ENCODE assay signal across 17 mouse cellular contexts in the genomic region with DNA sequence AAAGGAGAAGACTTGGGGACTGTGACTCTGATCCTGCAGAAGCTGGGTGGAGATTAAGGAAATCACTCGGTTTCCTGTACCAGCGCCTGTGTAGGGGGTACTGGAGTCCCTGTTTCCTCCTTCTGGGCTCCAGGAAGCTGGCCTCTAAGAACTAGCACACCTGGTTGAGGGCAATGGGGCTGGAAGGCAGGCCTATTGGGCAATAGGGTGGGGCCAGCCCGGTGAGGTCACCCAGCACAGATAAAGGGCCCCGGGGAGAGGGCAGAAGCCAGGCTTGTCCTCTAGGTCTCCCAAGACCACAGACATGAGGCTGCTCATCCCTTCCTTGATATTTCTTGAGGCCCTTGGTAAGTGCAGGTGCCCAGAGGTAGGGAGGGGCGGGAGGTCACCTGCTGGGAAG. TPM values are rescaled to one million over a fixed set of nuclear protein-coding genes. Genes with fewer than 3 reads are reported as not detected.
A peak's percentile ranks its signal among the peaks of the same experiment; 100 is the strongest.
DNase-seq lines count a peak whose midpoint lies in the region; ATAC-seq lines count a peak whose summit lies in the region.
"Had no signal": no experiment of that assay in that cellular context is flagged by ENCODE, and none has a peak within 500 bp of the region (broad histone marks: within the 10 kb centered on the region; RNA-seq: fewer than 3 reads in every experiment).

Gene Ltf, plus strand, starts transcription at position 250 of the 400 bp plus-strand sequence.

- H3K9me3 ChIP-seq in midbrain, embryonic 10.5 days (replicated peaks), result no peaks in the 10 kb centered on the region
- no peaks in the 10 kb centered on the region for H3K9me3 ChIP-seq in midbrain, embryonic 14.5 days (ENCODE audit: control insufficient read depth, low read length)
- H3K9me3 ChIP-seq in liver, embryonic 15.5 days (replicated peaks), result no peaks in the 10 kb centered on the region
- no peaks in the 10 kb centered on the region for H3K9me3 ChIP-seq in forebrain, embryonic 11.5 days (ENCODE audit: control insufficient read depth, low read length)
- H3K9me3 ChIP-seq: embryonic facial prominence, embryonic 15.5 days; hindbrain, embryonic 10.5 days had no signal

- intact Hi-C loops in heart, postnatal 36 days (cut with DNase I), result no loop called here

- H3K27ac ChIP-seq in midbrain, embryonic 10.5 days (replicated peaks), result 0 out of 2 replicates have a peak within 1 kb of the TSS, but pooled peaks have one; percentile 23
- H3K27ac ChIP-seq in midbrain, embryonic 14.5 days (replicated peaks; ENCODE audit: low read depth, low read length), result no peak within 1 kb of the TSS
- H3K27ac ChIP-seq in liver, embryonic 15.5 days (replicated peaks), result no peak within 1 kb of the TSS
- no peak within 1 kb of the TSS for H3K27ac ChIP-seq in forebrain, embryonic 11.5 days (ENCODE audit: low read depth, low read length)
- H3K27ac ChIP-seq: embryonic facial prominence, embryonic 15.5 days; heart, adult 2 months; hindbrain, embryonic 10.5 days had no signal

- no peaks in the 10 kb centered on the region for H3K27me3 ChIP-seq in midbrain, embryonic 10.5 days (ENCODE audit: low read depth, poor library complexity, severe bottlenecking)
- H3K27me3 ChIP-seq in midbrain, embryonic 14.5 days (ENCODE audit: control insufficient read depth, insufficient read depth, low read length), result no peaks in the 10 kb centered on the region
- H3K27me3 ChIP-seq in liver, embryonic 15.5 days, result no peaks in the 10 kb centered on the region
- H3K27me3 ChIP-seq in forebrain, embryonic 11.5 days (ENCODE audit: control insufficient read depth, insufficient read depth, low read length), result no peaks in the 10 kb centered on the region
- H3K27me3 ChIP-seq: CH12.LX; embryonic facial prominence, embryonic 15.5 days had no signal

- H3K36me3 ChIP-seq in midbrain, embryonic 10.5 days, result no peaks in the 10 kb centered on the region
- no peaks in the 10 kb centered on the region for H3K36me3 ChIP-seq in midbrain, embryonic 14.5 days (ENCODE audit: control insufficient read depth, insufficient read depth, low read length)
- H3K36me3 ChIP-seq in liver, embryonic 15.5 days (replicated peaks), result no peaks in the 10 kb centered on the region
- no peaks in the 10 kb centered on the region for H3K36me3 ChIP-seq in forebrain, embryonic 11.5 days (ENCODE audit: control insufficient read depth, insufficient read depth, low read length)
- H3K36me3 ChIP-seq: embryonic facial prominence, embryonic 15.5 days; hindbrain, embryonic 10.5 days had no signal

- no peak within 1 kb of the TSS for H3K4me3 ChIP-seq in midbrain, embryonic 10.5 days
- no peak within 1 kb of the TSS for H3K4me3 ChIP-seq in midbrain, embryonic 14.5 days (replicated peaks; ENCODE audit: low read depth, low read length)
- no peak within 1 kb of the TSS for H3K4me3 ChIP-seq in liver, embryonic 15.5 days (replicated peaks)
- no peak within 1 kb of the TSS for H3K4me3 ChIP-seq in forebrain, embryonic 11.5 days (ENCODE audit: low read depth, low read length)
- H3K4me3 ChIP-seq: embryonic facial prominence, embryonic 15.5 days; heart, adult 2 months; hindbrain, embryonic 10.5 days had no signal

- H3K9ac ChIP-seq in midbrain, embryonic 14.5 days (replicated peaks; ENCODE audit: low read length), result no peak within 1 kb of the TSS
- H3K9ac ChIP-seq in liver, embryonic 15.5 days, result no peak within 1 kb of the TSS
- no peak within 1 kb of the TSS for H3K9ac ChIP-seq in forebrain, embryonic 11.5 days (ENCODE audit: low read length)
- H3K9ac ChIP-seq: embryonic facial prominence, embryonic 15.5 days; forebrain, postnatal 0 days had no signal

- no peaks in the 10 kb centered on the region for H3K4me1 ChIP-seq in midbrain, embryonic 10.5 days
- no peaks in the 10 kb centered on the region for H3K4me1 ChIP-seq in midbrain, embryonic 14.5 days (ENCODE audit: control insufficient read depth, insufficient read depth, low read length)
- peaks cover 8% of the 10 kb centered on the region for H3K4me1 ChIP-seq in liver, embryonic 15.5 days (replicated peaks)
- H3K4me1 ChIP-seq in forebrain, embryonic 11.5 days (replicated peaks; ENCODE audit: control insufficient read depth, insufficient read depth, low read length), result no peaks in the 10 kb centered on the region
- H3K4me1 ChIP-seq: embryonic facial prominence, embryonic 15.5 days; hindbrain, embryonic 10.5 days had no signal

- ATAC-seq in midbrain, embryonic 14.5 days (ENCODE audit: low FRiP score, low TSS enrichment), result no peak
- peak; percentile 47 to 74; a peak in 3 of 4 replicates for ATAC-seq in hematopoietic stem cell, adult 5-6 weeks (replicated peaks in 1 of 2; ENCODE audit: insufficient read depth in 1 of 2, low FRiP score in 2 of 2, low TSS enrichment in 1 of 2, low read depth in 1 of 2, poor library complexity in 2 of 2, severe bottlenecking in 2 of 2)
- ATAC-seq in liver, embryonic 15.5 days (ENCODE audit: insufficient read depth), result peak; percentile 58; the same call in 1 of the 2 replicates
- ATAC-seq in forebrain, embryonic 11.5 days (replicated peaks; ENCODE audit: low FRiP score), result no peak
- ATAC-seq: forebrain, postnatal 0 days had no signal

- WGBS in midbrain, embryonic 10.5 days, result 82% methylated on average over 5 of the region's 5 CpGs
- WGBS in midbrain, embryonic 14.5 days, result 83% methylated on average over 5 of the region's 5 CpGs
- 23% methylated on average over 5 of the region's 5 CpGs for WGBS in liver, embryonic 15.5 days (ENCODE audit: insufficient replicate concordance)
- 83% methylated on average over 5 of the region's 5 CpGs for WGBS in forebrain, embryonic 11.5 days

- no peak for DNase-seq in midbrain, embryonic 10.5 days (ENCODE audit: low spot score)
- no peak for DNase-seq in midbrain, embryonic 14.5 days
- DNase-seq in yolk sac, embryonic 10.5 days (ENCODE audit: low spot score), result peak; percentile 32
- DNase-seq in forebrain, embryonic 11.5 days (ENCODE audit: low spot score), result no peak
- DNase-seq in heart, postnatal 36 days, result no peak
- DNase-seq: cerebellum, postnatal 25 days; forebrain, postnatal 0 days; heart, adult 2 months; kidney, adult 11 months; thymus, postnatal 36 days had no signal

- no peak within 1 kb of the TSS for H3K4me2 ChIP-seq in midbrain, embryonic 14.5 days (ENCODE audit: low read length)
- H3K4me2 ChIP-seq in liver, embryonic 15.5 days, result no peak within 1 kb of the TSS
- no peak within 1 kb of the TSS for H3K4me2 ChIP-seq in forebrain, embryonic 11.5 days (ENCODE audit: low read depth, low read length, severe bottlenecking)
- H3K4me2 ChIP-seq: embryonic facial prominence, embryonic 15.5 days; midbrain, embryonic 11.5 days had no signal

RNA-seq across cellular contexts. Expression of gene Ltf, which starts in this region (rescaled TPM):
- polyA plus RNA-seq in midbrain, embryonic 10.5 days (2016; fragmentation: Nextera tagmentation; extraction: Ambion mirVana), result 0.29 TPM in 1 of 2 replicates, not detected in the other
- polyA plus RNA-seq in midbrain, embryonic 14.5 days (2014; fragmentation: Nextera tagmentation; extraction: Ambion mirVana), result 0.24 and 0.51 TPM in 2 replicates
- total RNA-seq in hematopoietic stem cell, adult 5-6 weeks (2017), result 273 and 662 TPM in 2 replicates
- polyA plus RNA-seq in liver, embryonic 15.5 days (2015; fragmentation: Nextera tagmentation; extraction: Ambion mirVana), result 139 and 168 TPM in 2 replicates
- 0.61 and 0.89 TPM in 2 replicates for polyA plus RNA-seq in forebrain, embryonic 11.5 days (2014; fragmentation: Nextera tagmentation; extraction: Ambion mirVana)
- under 1 TPM; 0.75 to 0.84 TPM for total RNA-seq in heart, postnatal 36 days (2021)
- total RNA-seq: heart, adult 2 months had no signal
- polyA plus RNA-seq: neural tube, embryonic 11.5 days had no signal

Comparison
In these comparisons a context has a peak if more than half of its experiments do, and no peak if none do; other contexts are left out.
1. RNA of gene Ltf (total RNA-seq): 273 to 662 TPM in hematopoietic stem cell, adult 5-6 weeks; 0.75 to 0.84 TPM in heart, postnatal 36 days; every median in the first group is over 100 times any median in the second.
2. RNA of gene Ltf (polyA plus RNA-seq): 139 to 168 TPM in liver, embryonic 15.5 days; 0.61 to 0.89 TPM in forebrain, embryonic 11.5 days, 0.24 to 0.51 TPM in midbrain, embryonic 14.5 days and 0.29 TPM in midbrain, embryonic 10.5 days; every median in the first group is over 10 times any median in the second.
3. ATAC-seq: peak in hematopoietic stem cell, adult 5-6 weeks (2 of 2) and liver, embryonic 15.5 days (single experiment); none in midbrain, embryonic 14.5 days (single experiment) and forebrain, embryonic 11.5 days (single experiment).